Mouse (Mus musculus): ENCODE data around the gene Hoxd9.

Gene Hoxd9

GRCm38 (mm10) chr2:74709465-74710419, 12.2 kb downstream of the Hoxd9 start:
- in situ Hi-C loops (cut with MboI, MseI), result no loop called here

GRCm38 (mm10) chr2:74710929-74711543, 13.5 kb downstream of the Hoxd9 start:
- in situ Hi-C loops (cut with MboI, MseI), result no loop called here

GRCm38 (mm10) chr2:74711721-74712621, 14.4 kb downstream of the Hoxd9 start, which contains the start of the genes Hoxd3 and Hoxd4:
TSS of gene Hoxd3 (plus strand) at chr2:74711927.
TSS of gene Hoxd4 (plus strand) at chr2:74711929.
- in situ Hi-C loops (cut with MboI, MseI), result no loop called here

- in situ Hi-C loops (cut with MboI, MseI), result no loop called here
Measured at GRCm38 (mm10) chr2:74713239-74714150, 16.0 kb downstream of the Hoxd9 start.

GRCm38 (mm10) chr2:74714156-74714789, 16.7 kb downstream of the Hoxd9 start:
- in situ Hi-C loops (cut with MboI, MseI), result no loop called here

GRCm38 (mm10) chr2:74714881-74715280, 17.4 kb downstream of the Hoxd9 start:
- in situ Hi-C loops (cut with MboI, MseI), result no loop called here

- in situ Hi-C loops (cut with MboI, MseI), result no loop called here
Measured at GRCm38 (mm10) chr2:74715504-74716241, 18.1 kb downstream of the Hoxd9 start.

- in situ Hi-C loops (cut with MboI, MseI), result loop anchor here (5.0 kb wide), 1 partner anchor 242 kb away; no protein-coding TSS in a partner anchor
Measured at GRCm38 (mm10) chr2:74720384-74720783, 22.9 kb downstream of the Hoxd9 start.

- in situ Hi-C loops (cut with MboI, MseI), result loop anchor here (5.0 kb wide), 1 partner anchor 241 kb away; no protein-coding TSS in a partner anchor
Measured at GRCm38 (mm10) chr2:74720955-74721491, 23.5 kb downstream of the Hoxd9 start.

- in situ Hi-C loops (cut with MboI, MseI), result loop anchor here (5.0 kb wide), 1 partner anchor 240 kb away; no protein-coding TSS in a partner anchor
Measured at GRCm38 (mm10) chr2:74721882-74722281, 24.4 kb downstream of the Hoxd9 start.

GRCm38 (mm10) chr2:74722949-74723348, 25.4 kb downstream of the Hoxd9 start:
- in situ Hi-C loops (cut with MboI, MseI), result loop anchor here (5.0 kb wide), 1 partner anchor 239 kb away; no protein-coding TSS in a partner anchor

GRCm38 (mm10) chr2:74724244-74725015, 26.9 kb downstream of the Hoxd9 start:
- in situ Hi-C loops (cut with MboI, MseI), result loop anchor here (5.0 kb wide), 1 partner anchor 238 kb away; no protein-coding TSS in a partner anchor

- in situ Hi-C loops (cut with MboI, MseI), result no loop called here
Measured at GRCm38 (mm10) chr2:74725171-74725570, 27.6 kb downstream of the Hoxd9 start.

- in situ Hi-C loops (cut with MboI, MseI), result no loop called here
Measured at GRCm38 (mm10) chr2:74726551-74726950, 29.0 kb downstream of the Hoxd9 start, which contains the start of gene Gm28230. TSS of gene Gm28230 (plus strand) at chr2:74726728.

GRCm38 (mm10) chr2:74726973-74727639, 29.6 kb downstream of the Hoxd9 start:
- in situ Hi-C loops (cut with MboI, MseI), result no loop called here

GRCm38 (mm10) chr2:74727640-74728302, 30.2 kb downstream of the Hoxd9 start:
- in situ Hi-C loops (cut with MboI, MseI), result no loop called here

GRCm38 (mm10) chr2:74728303-74728680, 30.8 kb downstream of the Hoxd9 start:
- in situ Hi-C loops (cut with MboI, MseI), result no loop called here

Measured in T-helper 2 cell (primary cell).